Mouse (Mus musculus) forebrain, embryonic 14.5 days (tissue): Measurements from ENCODE around the gene Pfn2. TPM values are rescaled to one million over a fixed set of nuclear protein-coding genes. Genes with fewer than 3 reads are reported as not detected.

Experiments
- ATAC-seq: fragments of 200-750 bp; cut with Nextera tagmentation; 2 replicates; pipeline ENCODE4 v1.8.0; 2017; ENCODE audit warnings: mild to moderate bottlenecking, moderate library complexity
- DNase-seq: peaks from one replicate; pipeline ENCODE4 v3.0.0-alpha.2; 2015; ENCODE audit warnings: low spot score
- H3K27ac ChIP-seq: fragments of 300-500 bp; sonication (generic); 2 replicates; pipeline ENCODE4 v1.5.1; 2014; ENCODE audit warnings: low read depth, mild to moderate bottlenecking, control low read depth, low read length, moderate library complexity
- H3K27me3 ChIP-seq: fragments of 300-500 bp; sonication (generic); replicated peaks from 2 replicates; pipeline ENCODE4 v1.6.1; 2014; ENCODE audit warnings: low read length, control low read depth, mixed read lengths; ENCODE audit not compliant: control insufficient read depth, insufficient read depth
- H3K36me3 ChIP-seq: fragments of 300-500 bp; sonication (generic); 2 replicates; pipeline ENCODE4 v1.6.1; 2014; ENCODE audit warnings: low read length, control low read depth; ENCODE audit not compliant: control insufficient read depth, insufficient read depth
- H3K4me1 ChIP-seq: fragments of 300-500 bp; sonication (generic); 2 replicates; pipeline ENCODE4 v1.6.1; 2014; ENCODE audit warnings: antibody characterized with exemption, low read length, control low read depth; ENCODE audit not compliant: control insufficient read depth, insufficient read depth
- H3K4me2 ChIP-seq: fragments of 300-500 bp; sonication (generic); 2 replicates; pipeline ENCODE4 v1.6.1; 2014; ENCODE audit warnings: mild to moderate bottlenecking, control low read depth, low read length
- H3K4me3 ChIP-seq: fragments of 300-500 bp; sonication (generic); 2 replicates; pipeline ENCODE4 v1.5.1; 2014; ENCODE audit warnings: low read depth, low read length, control low read depth
- H3K9ac ChIP-seq: fragments of 300-500 bp; sonication (generic); 2 replicates; pipeline ENCODE4 v1.6.1; 2014; ENCODE audit warnings: mild to moderate bottlenecking, low read length, control low read depth, moderate library complexity
- H3K9me3 ChIP-seq: fragments of 300-500 bp; sonication (generic); replicated peaks from 2 replicates; pipeline ENCODE4 v1.6.1; 2016; ENCODE audit warnings: low read length, control low read depth, mixed read lengths; ENCODE audit not compliant: control insufficient read depth
- WGBS: fragments of 180-500 bp; shearing (Covaris S2); extraction: QIAGEN DNeasy Blood & Tissue Kit; methylation state at CpG from one replicate; pipeline ENCODE4 v1.1.7; 2014; 5-methylcytosine and 5-hydroxymethylcytosine counted together
- polyA plus RNA-seq: library from polyadenylated mRNA; unstranded; fragments of >200 nt; fragmentation: Nextera tagmentation; extraction: Ambion mirVana; gene quantifications from 2 replicates; pipeline ENCODE4 v1.2.1, GENCODE M21; 2014

The Pfn2 gene
- 566 and 594 TPM in 2 replicates for polyA plus RNA-seq

- peaks cover 14% of the 10 kb centered on the region for H3K36me3 ChIP-seq
- peak; percentile 93 for DNase-seq
- H3K27ac ChIP-seq: peak within 1 kb of the TSS; percentile 99
- peak within 1 kb of the TSS; percentile 55 for H3K4me2 ChIP-seq
- WGBS: 0% methylated on average over 34 of the region's 52 CpGs
- H3K4me3 ChIP-seq: peak within 1 kb of the TSS; percentile 98
- no peaks in the 10 kb centered on the region for H3K27me3 ChIP-seq
- H3K9me3 ChIP-seq: 0 out of 2 replicates have a peak, but pooled peaks cover 2% of the 10 kb centered on the region
- ATAC-seq: peak; percentile 87
- H3K9ac ChIP-seq: peak within 1 kb of the TSS; percentile 99
- peaks cover 11% of the 10 kb centered on the region; the same call in 1 of the 2 replicates for H3K4me1 ChIP-seq
Measured at GRCm38 (mm10) chr3:57847760-57848185, at the start of gene Pfn2. Pfn2 (minus strand) TSS chr3:57848079.

DNA sequence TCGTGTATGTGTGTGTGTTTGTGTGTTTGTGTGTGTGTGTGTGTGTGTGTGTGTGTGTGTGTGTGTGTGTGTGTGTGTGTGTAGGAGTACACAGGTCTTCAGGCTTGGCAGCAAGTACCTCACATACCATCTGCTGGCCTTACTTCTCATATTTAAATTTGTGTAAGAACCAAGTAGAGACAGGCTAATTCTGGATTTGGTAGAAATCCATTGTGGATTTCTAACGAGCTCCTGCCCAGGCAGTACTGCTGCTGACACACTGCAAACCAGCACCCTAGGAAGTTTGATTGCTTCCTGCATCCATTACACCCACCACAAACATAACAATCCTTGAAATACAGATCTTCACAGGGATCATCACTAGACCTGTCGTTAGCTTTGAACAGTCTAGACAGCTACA lies 35.1 kb upstream of the Pfn2 start:
- H3K9ac ChIP-seq: no peak overlapping the region
- H3K4me1 ChIP-seq: no peaks in the 10 kb centered on the region
- H3K4me3 ChIP-seq: no peak overlapping the region
- H3K9me3 ChIP-seq: no peaks in the 10 kb centered on the region
- H3K36me3 ChIP-seq: no peaks in the 10 kb centered on the region
- H3K27ac ChIP-seq: no peak overlapping the region
- H3K27me3 ChIP-seq: no peaks in the 10 kb centered on the region
- DNase-seq: no peak
- H3K4me2 ChIP-seq: no peak overlapping the region
- no peak for ATAC-seq
- 63% methylated on average over 3 of the region's 3 CpGs for WGBS

DNA sequence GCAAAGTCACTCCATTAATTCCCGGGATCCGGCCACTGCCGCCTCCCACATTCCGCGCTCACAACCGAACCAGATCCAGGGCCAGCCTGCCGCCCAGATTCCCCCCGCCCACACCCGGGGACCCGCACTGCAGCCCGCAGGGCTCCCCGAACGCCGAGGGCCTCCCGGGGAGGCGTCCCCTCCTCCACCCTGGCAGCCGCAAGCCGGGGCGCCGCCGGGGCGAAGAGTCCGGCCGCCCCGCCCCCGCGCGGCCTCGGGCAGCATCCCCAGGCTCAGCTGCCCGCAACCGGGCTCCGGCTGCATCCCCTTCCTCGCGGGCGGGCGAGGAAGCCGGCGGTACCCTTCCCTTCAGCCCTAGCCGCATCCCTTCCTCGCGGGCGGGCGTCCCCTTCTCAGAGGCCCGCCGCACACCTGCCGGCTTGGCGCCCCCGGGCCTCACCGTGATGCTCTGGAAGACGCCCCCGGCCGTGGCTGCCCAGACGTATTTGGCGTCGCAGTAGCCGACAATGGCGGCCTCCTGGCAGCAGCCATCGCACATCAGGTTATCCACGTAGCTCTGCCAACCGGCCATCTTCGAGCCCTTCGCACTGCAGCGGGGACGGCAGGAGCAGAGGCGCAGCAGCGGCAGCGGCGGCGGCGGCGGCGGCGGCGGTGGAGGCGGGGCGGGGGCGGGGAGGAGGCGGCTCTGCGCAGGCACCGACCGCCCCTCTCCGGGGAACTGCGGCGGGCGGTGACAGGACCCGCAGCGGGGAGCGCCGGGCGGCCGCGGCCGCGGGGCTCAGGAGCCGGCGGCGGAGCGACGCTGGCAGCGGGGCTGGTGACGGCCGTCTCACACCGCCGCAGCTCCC lies 743 bp downstream of the Pfn2 start:
- WGBS: under 1% methylated on average over 82 of the region's 104 CpGs
- Histone ChIP-seq H3K4me3 (peak overlapping the region; percentile 98), H3K4me2 (peak overlapping the region; percentile 55), H3K4me1 (peaks cover 11% of the 10 kb centered on the region; the same call in 1 of the 2 replicates), H3K36me3 (peaks cover 21% of the 10 kb centered on the region), H3K9me3 (0 out of 2 replicates have a peak, but pooled peaks cover 2% of the 10 kb centered on the region), H3K27ac (peak overlapping the region; percentile 99), H3K27me3 (no peaks in the 10 kb centered on the region), H3K9ac (peak overlapping the region; percentile 99)
- DNase-seq (no peak), ATAC-seq (peak; percentile 89)

GRCm38 (mm10) chr3:57846662-57846911 lies 1.3 kb downstream of the Pfn2 start:
- Histone ChIP-seq H3K36me3 (peaks cover 25% of the 10 kb centered on the region), H3K9ac (peak overlapping the region; percentile 99), H3K27ac (peak overlapping the region; percentile 99), H3K4me2 (peak overlapping the region; percentile 55), H3K9me3 (0 out of 2 replicates have a peak, but pooled peaks cover 2% of the 10 kb centered on the region), H3K4me1 (peaks cover 11% of the 10 kb centered on the region; the same call in 1 of the 2 replicates), H3K27me3 (no peaks in the 10 kb centered on the region), H3K4me3 (peak overlapping the region; percentile 98)
- 0% methylated on average over 9 of the region's 9 CpGs for WGBS
- DNase-seq (peak; percentile 70), ATAC-seq (no peak)

GRCm38 (mm10) chr3:57845786-57846661 lies 1.9 kb downstream of the Pfn2 start:
- H3K4me2 ChIP-seq: peak overlapping the region; percentile 55
- peak overlapping the region; percentile 98 for H3K4me3 ChIP-seq
- peak; percentile 81 for DNase-seq
- H3K9me3 ChIP-seq: 0 out of 2 replicates have a peak, but pooled peaks cover 2% of the 10 kb centered on the region
- H3K4me1 ChIP-seq: peaks cover 11% of the 10 kb centered on the region; the same call in 1 of the 2 replicates
- H3K36me3 ChIP-seq: peaks cover 30% of the 10 kb centered on the region
- WGBS: 2% methylated on average over 11 of the region's 11 CpGs
- no peaks in the 10 kb centered on the region for H3K27me3 ChIP-seq
- H3K9ac ChIP-seq: peak overlapping the region; percentile 99
- ATAC-seq: no peak; the same call in 1 of the 2 replicates
- peak overlapping the region; percentile 99 for H3K27ac ChIP-seq

DNA sequence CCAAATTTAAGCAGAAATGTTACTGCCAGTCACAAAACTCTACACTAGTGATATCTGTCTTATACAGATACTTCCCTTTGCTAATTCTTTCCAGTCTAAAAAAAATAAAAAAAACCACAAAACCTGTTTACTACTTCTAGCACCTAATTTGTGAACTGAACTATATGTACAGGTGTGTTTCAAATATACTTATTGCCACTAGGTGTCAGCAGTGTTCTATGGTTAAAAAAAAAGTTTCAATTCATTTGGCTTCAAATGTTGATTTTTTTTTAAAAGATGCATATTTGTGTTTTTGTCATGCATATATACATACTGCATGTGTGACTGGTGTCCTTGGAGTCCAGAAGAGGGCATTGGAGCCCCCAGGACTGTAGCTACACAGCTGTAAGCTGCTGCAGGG lies 4.1 kb downstream of the Pfn2 start:
- Histone ChIP-seq H3K9ac (no peak overlapping the region), H3K36me3 (peaks cover 40% of the 10 kb centered on the region), H3K9me3 (0 out of 2 replicates have a peak, but pooled peaks cover 2% of the 10 kb centered on the region), H3K4me3 (no peak overlapping the region), H3K27me3 (no peaks in the 10 kb centered on the region), H3K4me1 (peaks cover 11% of the 10 kb centered on the region; the same call in 1 of the 2 replicates), H3K4me2 (no peak overlapping the region), H3K27ac (no peak overlapping the region)
- peak; percentile 66 for DNase-seq
- ATAC-seq: no peak

DNA sequence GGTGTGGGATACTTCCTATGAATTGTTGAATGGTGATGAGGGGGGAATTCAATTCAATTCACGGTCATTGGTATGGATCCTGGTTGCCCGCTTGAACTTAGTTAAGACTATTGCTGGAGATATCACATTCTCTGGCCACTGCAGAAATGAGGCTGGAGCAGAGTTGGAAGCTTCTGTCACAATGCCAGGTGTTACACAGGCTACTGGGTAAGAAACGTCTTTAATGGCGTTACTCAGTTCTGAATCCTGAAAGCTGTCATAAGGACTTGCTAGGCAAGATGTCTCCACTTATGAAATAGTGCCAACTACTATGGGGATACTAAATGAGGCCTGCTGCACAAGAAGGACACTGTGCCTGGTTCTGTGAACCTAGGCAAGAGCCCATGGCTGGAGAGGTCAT lies 11.0 kb downstream of the Pfn2 start:
- no peaks in the 10 kb centered on the region for H3K9me3 ChIP-seq
- no peak overlapping the region for H3K4me2 ChIP-seq
- no peaks in the 10 kb centered on the region for H3K4me1 ChIP-seq
- WGBS: 93% methylated on average over 4 of the region's 4 CpGs
- no peaks in the 10 kb centered on the region for H3K27me3 ChIP-seq
- no peak overlapping the region for H3K4me3 ChIP-seq
- DNase-seq: no peak
- H3K9ac ChIP-seq: no peak overlapping the region
- ATAC-seq: no peak
- no peak overlapping the region for H3K27ac ChIP-seq
- H3K36me3 ChIP-seq: peaks cover 38% of the 10 kb centered on the region

DNA sequence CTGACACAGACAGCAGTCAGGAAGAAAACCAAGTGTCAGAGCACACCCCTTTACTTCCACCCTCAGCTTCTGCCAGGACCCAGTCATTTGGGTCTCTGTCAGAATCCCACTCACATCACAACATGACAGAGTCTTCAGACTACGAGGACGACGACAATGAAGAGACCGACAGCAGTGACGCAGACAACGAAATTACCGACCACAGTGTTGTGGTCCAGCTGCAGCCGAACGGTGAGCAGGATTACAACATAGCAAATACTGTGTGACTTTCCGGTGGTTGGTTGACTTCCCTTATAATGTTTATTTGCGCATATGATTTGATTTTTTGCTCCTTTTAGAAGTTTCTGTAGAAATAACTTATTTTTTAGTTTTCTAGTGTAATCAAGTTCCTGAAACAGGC lies 14.3 kb downstream of the Pfn2 start:
- no peak overlapping the region for H3K27ac ChIP-seq
- H3K36me3 ChIP-seq: peaks cover 26% of the 10 kb centered on the region
- H3K9me3 ChIP-seq: no peaks in the 10 kb centered on the region
- no peak for DNase-seq
- no peak for ATAC-seq
- no peaks in the 10 kb centered on the region for H3K27me3 ChIP-seq
- no peaks in the 10 kb centered on the region for H3K4me1 ChIP-seq
- H3K4me2 ChIP-seq: no peak overlapping the region
- WGBS: 93% methylated on average over 11 of the region's 11 CpGs
- no peak overlapping the region for H3K4me3 ChIP-seq
- no peak overlapping the region for H3K9ac ChIP-seq
